Mouse (Mus musculus): ENCODE measurements around the gene Arhgap10.

Arhgap10 gene

DNA sequence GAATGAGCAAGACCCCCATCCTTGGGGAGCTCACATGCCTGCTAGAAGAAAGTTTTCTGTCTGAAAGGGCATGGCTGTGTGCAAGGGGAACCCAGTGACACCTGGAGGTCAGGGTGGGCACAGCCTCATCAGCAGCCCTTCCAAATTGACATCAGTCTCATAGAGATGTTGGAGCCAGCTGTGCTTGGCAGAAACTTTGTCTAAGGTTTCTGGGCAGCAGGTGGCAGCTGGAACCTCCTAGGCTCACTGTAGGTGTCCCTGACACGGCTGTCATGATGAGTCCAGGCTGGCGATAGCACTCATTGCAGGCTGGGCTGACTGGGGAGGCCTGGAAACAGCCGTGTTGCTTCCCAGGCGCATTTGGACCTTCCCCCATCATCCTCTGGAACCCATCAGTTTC is 294.6 kb downstream of the Arhgap10 start:
- no peak for DNase-seq (ENCODE audit: low read depth, low spot score)

DNA sequence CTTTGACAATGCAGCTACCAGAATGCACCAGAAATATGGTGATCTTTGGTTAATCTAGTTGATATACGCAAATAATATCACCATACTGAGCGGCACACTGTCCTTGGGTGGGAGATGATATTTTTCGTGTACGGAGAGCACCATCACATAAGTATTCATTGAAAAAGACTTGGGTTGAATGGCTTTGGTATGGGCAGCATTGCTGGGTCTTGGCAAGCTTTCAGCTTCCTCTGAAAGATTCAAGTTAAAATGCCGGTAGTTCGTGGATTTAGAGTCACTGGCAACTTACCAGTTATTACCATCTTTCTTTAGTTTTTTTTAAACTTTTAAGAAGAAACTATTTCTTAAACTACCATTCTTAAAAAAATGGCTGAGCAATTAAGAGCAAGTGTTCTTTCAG is 302.6 kb downstream of the Arhgap10 start:
- no peak for DNase-seq (ENCODE audit: low read depth, low spot score)

DNA sequence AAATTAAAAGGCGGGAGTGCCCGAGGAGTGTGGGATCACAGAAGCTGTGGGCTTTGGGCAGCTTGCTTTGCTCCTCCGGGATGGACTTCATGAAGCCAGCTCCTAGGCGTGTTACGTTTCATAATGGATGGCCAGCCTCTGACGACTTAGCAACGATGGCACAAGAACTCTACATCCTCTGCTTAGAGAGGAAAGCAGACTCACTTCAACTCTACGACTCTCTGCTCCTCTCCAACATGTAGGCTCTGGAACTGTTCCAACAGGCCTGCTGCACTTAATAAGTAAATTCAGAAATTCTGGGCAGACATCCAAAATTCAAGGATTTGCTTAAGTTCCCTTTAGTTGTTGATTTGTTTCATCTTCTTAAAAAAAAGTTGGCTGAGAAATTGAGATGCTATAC is 303.1 kb downstream of the Arhgap10 start:
- DNase-seq (ENCODE audit: low read depth, low spot score), result no peak

DNA sequence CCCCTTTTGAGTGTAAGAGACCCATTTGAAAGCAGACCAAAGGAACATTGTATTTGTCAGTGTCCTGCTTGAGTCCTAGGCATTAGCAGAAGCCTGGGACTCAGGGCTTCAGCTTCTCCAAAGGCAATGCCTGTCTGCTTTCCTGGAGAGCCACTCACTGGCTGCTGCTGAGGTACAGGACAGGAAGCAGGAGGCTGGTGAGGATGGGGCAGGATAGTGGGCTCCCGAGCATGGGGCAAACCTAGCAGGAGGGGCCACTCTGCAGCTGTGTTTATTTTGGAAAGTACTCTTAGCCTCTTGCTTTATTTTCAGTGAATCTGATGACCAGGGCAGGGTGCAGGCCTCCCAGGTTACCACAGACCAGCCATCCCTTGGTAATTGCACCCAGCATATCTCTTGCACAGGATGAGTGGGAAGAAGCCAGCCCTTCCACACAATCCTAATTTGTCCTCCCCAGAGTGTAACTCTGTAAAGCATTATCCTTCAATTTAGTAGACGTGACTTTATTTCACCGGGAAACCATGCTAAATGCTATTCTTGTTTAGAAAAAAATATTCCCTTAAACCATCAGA is 303.8 kb downstream of the Arhgap10 start:
- DNase-seq (ENCODE audit: low read depth, low spot score), result no peak

DNA sequence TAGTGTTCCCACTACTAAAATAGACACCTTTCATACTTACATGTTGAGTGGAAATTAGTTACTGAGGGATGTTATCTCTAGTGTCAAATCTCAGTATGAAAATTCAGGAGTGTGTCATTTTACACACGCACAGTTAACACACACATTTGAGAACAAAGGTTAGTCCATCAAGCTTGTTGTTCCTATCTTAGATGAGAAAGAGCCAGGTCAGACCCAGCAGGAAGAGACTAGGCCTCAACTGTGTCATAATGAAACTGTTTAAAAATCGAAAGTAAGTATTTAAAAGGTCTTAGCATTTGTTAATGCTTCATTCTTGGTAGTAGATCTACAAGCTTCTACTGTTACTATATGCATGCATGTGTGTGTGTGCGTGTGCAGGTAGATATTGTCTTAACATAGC is 308.5 kb downstream of the Arhgap10 start:
- no peak for DNase-seq (ENCODE audit: low read depth, low spot score)

Measured in retina, postnatal 7 days (tissue).